Mouse (Mus musculus) 3134 (cell line): ENCODE data around the gene Pxn.
A peak's percentile ranks its signal among the peaks of the same experiment; 100 is the strongest.
"Not testable (repeated sequence)": the region's sequence is repeated elsewhere in the genome, so short reads cannot be mapped to it uniquely, and the experiment has no call there.

ENCODE experiments used
- DNase-seq: peaks from one replicate; pipeline ENCODE4 v3.0.0-alpha.2; 2011; ENCODE audit warnings: low spot score; ENCODE audit not compliant: insufficient read length; ENCODE audit errors: extremely low read depth

Pxn gene

GRCm38 (mm10) chr5:115507981-115508858 lies 1.7 kb downstream of the Pxn start:
- no peak for DNase-seq

GRCm38 (mm10) chr5:115508859-115509147 lies 2.3 kb downstream of the Pxn start:
- DNase-seq: peak; percentile 50

GRCm38 (mm10) chr5:115509321-115509761 lies 2.9 kb downstream of the Pxn start:
- DNase-seq: no peak

- DNase-seq: no peak
Observed at GRCm38 (mm10) chr5:115509790-115510689, 3.6 kb downstream of the Pxn start.

- DNase-seq: no peak
Observed at GRCm38 (mm10) chr5:115512375-115512774, 5.9 kb downstream of the Pxn start.

- DNase-seq: no peak
Observed at GRCm38 (mm10) chr5:115513246-115513645, 6.8 kb downstream of the Pxn start.

GRCm38 (mm10) chr5:115513721-115514120 lies 7.2 kb downstream of the Pxn start:
- no peak for DNase-seq

GRCm38 (mm10) chr5:115514346-115514745 lies 7.9 kb downstream of the Pxn start:
- DNase-seq: no peak

GRCm38 (mm10) chr5:115514896-115515587 lies 8.6 kb downstream of the Pxn start:
- DNase-seq: peak; percentile 63

GRCm38 (mm10) chr5:115516081-115516907 lies 9.8 kb downstream of the Pxn start:
- DNase-seq: no peak

GRCm38 (mm10) chr5:115516908-115517307 lies 10.4 kb downstream of the Pxn start:
- DNase-seq: no peak

GRCm38 (mm10) chr5:115517501-115517900 lies 11.0 kb downstream of the Pxn start:
- DNase-seq: no peak

- not testable (repeated sequence) for DNase-seq
Observed at GRCm38 (mm10) chr5:115518214-115518613, 11.7 kb downstream of the Pxn start.

GRCm38 (mm10) chr5:115520325-115520869 lies 13.9 kb downstream of the Pxn start:
- no peak for DNase-seq

GRCm38 (mm10) chr5:115521553-115522461 lies 15.3 kb downstream of the Pxn start:
- peak; percentile 55 for DNase-seq

GRCm38 (mm10) chr5:115522531-115522930 lies 16.1 kb downstream of the Pxn start:
- DNase-seq: no peak

- no peak for DNase-seq
Observed at GRCm38 (mm10) chr5:115522981-115523499, 16.6 kb downstream of the Pxn start.

GRCm38 (mm10) chr5:115523971-115524370 lies 17.5 kb downstream of the Pxn start:
- no peak for DNase-seq

GRCm38 (mm10) chr5:115524471-115524870 lies 18.0 kb downstream of the Pxn start:
- no peak for DNase-seq
